Mouse (Mus musculus) liver, embryonic 14.5 days (tissue): ENCODE data around the gene Msantd2. TPM values are rescaled to one million over a fixed set of nuclear protein-coding genes. Genes with fewer than 3 reads are reported as not detected.
A peak's percentile ranks its signal among the peaks of the same experiment; 100 is the strongest.

Experiments used
- ATAC-seq: fragments of 200-750 bp; cut with Nextera tagmentation; 2 replicates; pipeline ENCODE4 v1.8.0; 2017; ENCODE audit warnings: moderate number of reproducible peaks, mild to moderate bottlenecking, moderate library complexity; ENCODE audit not compliant: insufficient read depth
- DNase-seq, 3 experiments: peaks; one replicate each; pipeline ENCODE4 v3.0.0-alpha.2; 2012 to 2013; ENCODE audit warnings: low read depth in 3 of 3, low spot score in 3 of 3
- H3K27ac ChIP-seq: fragments of 300-500 bp; sonication (generic); 2 replicates; pipeline ENCODE4 v1.5.1; 2014; ENCODE audit warnings: moderate library complexity, mild to moderate bottlenecking, control low read depth, inconsistent platforms
- H3K27me3 ChIP-seq: fragments of 300-500 bp; sonication (generic); 2 replicates; pipeline ENCODE4 v1.6.1; 2014; ENCODE audit warnings: mild to moderate bottlenecking, low read length, moderate library complexity; ENCODE audit not compliant: control insufficient read depth, insufficient read depth
- H3K36me3 ChIP-seq: fragments of 300-500 bp; sonication (generic); replicated peaks from 2 replicates; pipeline ENCODE4 v1.6.1; 2014; ENCODE audit warnings: low read depth; ENCODE audit not compliant: control insufficient read depth, insufficient read depth
- H3K4me1 ChIP-seq, 2 experiments: fragments of 200-500 bp in 1 of 2; fragments of 300-500 bp in 1 of 2; sonication (generic) in 1 of 2; replicated peaks; 2 replicates each; pipeline ENCODE4 v1.6.1; 2012 to 2014; ENCODE audit warnings: antibody characterized with exemption in 1 of 2, inconsistent platforms in 1 of 2, low read length in 1 of 2; ENCODE audit not compliant: control insufficient read depth in 2 of 2, insufficient read depth in 2 of 2
- H3K4me2 ChIP-seq: fragments of 300-500 bp; sonication (generic); 2 replicates; pipeline ENCODE4 v1.6.1; 2014; ENCODE audit warnings: low read depth, mild to moderate bottlenecking, control low read depth, moderate library complexity
- H3K4me3 ChIP-seq, 2 experiments: fragments of 200-500 bp in 1 of 2; fragments of 300-500 bp in 1 of 2; sonication (generic) in 1 of 2; 2 replicates each; pipeline ENCODE4 v1.5.1; 2012 to 2014; ENCODE audit warnings: low read depth in 2 of 2, low read length in 2 of 2, mild to moderate bottlenecking in 2 of 2, control low read depth in 1 of 2, inconsistent platforms in 1 of 2, moderate library complexity in 1 of 2; ENCODE audit not compliant: insufficient read depth in 1 of 2
- H3K9ac ChIP-seq: fragments of 300-500 bp; sonication (generic); replicated peaks from 2 replicates; pipeline ENCODE4 v1.6.1; 2014; ENCODE audit warnings: mild to moderate bottlenecking, control low read depth, moderate library complexity
- H3K9me3 ChIP-seq: fragments of 300-500 bp; sonication (generic); 2 replicates; pipeline ENCODE4 v1.6.1; 2016; ENCODE audit warnings: low read length, mixed read lengths; ENCODE audit not compliant: control insufficient read depth
- CTCF ChIP-seq: IDR thresholded peaks from 2 replicates; pipeline ENCODE4 v1.5.1; 2016; ENCODE audit warnings: antibody characterized with exemption, low read depth, control low read depth
- EP300 ChIP-seq: IDR thresholded peaks from 2 replicates; pipeline ENCODE4 v1.6.1; 2016; ENCODE audit warnings: antibody characterized with exemption, low read depth
- WGBS: fragments of 180-500 bp; shearing (Covaris S2); extraction: QIAGEN DNeasy Blood & Tissue Kit; methylation state at CpG from one replicate; pipeline ENCODE4 v1.1.7; 2014; ENCODE audit not compliant: insufficient replicate concordance; 5-methylcytosine and 5-hydroxymethylcytosine counted together
- polyA plus RNA-seq, 2 experiments: library from polyadenylated mRNA; depleted of rRNA in 1 of 2; stranded (reverse) in 1 of 2; unstranded in 1 of 2; fragments of >200 nt; fragmentation: Nextera tagmentation in 1 of 2; extraction: Ambion mirVana in 1 of 2; gene quantifications; 2 replicates each; pipeline versions ENCODE4 v1.2.1 to v1.2.3; 2012 to 2014

The Msantd2 gene
- polyA plus RNA-seq, 2 experiments = 3.8 to 9.3 TPM

GRCm38 (mm10) chr9:37560617-37561016 lies 71.5 kb downstream of the Msantd2 start:
- H3K9ac ChIP-seq = no peak overlapping the region
- no peak overlapping the region for H3K4me3 ChIP-seq
- TF ChIP-seq CTCF (no peak), EP300 (no peak)
- no peak for DNase-seq
- H3K4me1 ChIP-seq = peaks cover 11 to 19% of the 10 kb centered on the region in 2 experiments
- H3K27ac ChIP-seq = no peak overlapping the region
- no peak overlapping the region for H3K4me2 ChIP-seq
- no peaks in the 10 kb centered on the region for H3K36me3 ChIP-seq
- ATAC-seq = no peak
- WGBS = 84% methylated on average over 2 of the region's 2 CpGs
- H3K9me3 ChIP-seq = no peaks in the 10 kb centered on the region
- no peaks in the 10 kb centered on the region for H3K27me3 ChIP-seq

- H3K27ac ChIP-seq = no peak overlapping the region
- WGBS = 9% methylated on average over 1 of the region's 1 CpGs
These were observed 74.7 kb downstream of the Msantd2 start for GRCm38 (mm10) chr9:37563805-37564204.

GRCm38 (mm10) chr9:37567019-37567418 lies 77.9 kb downstream of the Msantd2 start:
- TF ChIP-seq EP300 (peak; percentile 72), CTCF (no peak)
- Histone ChIP-seq H3K4me1 (peaks cover 39 to 62% of the 10 kb centered on the region in 2 experiments), H3K4me3 (no peak overlapping the region), H3K4me2 (no peak overlapping the region), H3K27ac (no peak overlapping the region), H3K9ac (no peak overlapping the region), H3K27me3 (no peaks in the 10 kb centered on the region), H3K36me3 (no peaks in the 10 kb centered on the region), H3K9me3 (no peaks in the 10 kb centered on the region)
- DNase-seq (no peak), ATAC-seq (peak; percentile 31; the same call in 1 of the 2 replicates)
- WGBS = 37% methylated on average over 2 of the region's 2 CpGs

More at GRCm38 (mm10) chr9:37563805-37564204, 74.7 kb downstream of the Msantd2 start:
- H3K27me3 ChIP-seq = no peaks in the 10 kb centered on the region
- H3K4me3 ChIP-seq = no peak overlapping the region
- no peaks in the 10 kb centered on the region for H3K9me3 ChIP-seq
- ATAC-seq (peak; percentile 36; the same call in 1 of the 2 replicates), DNase-seq (no peak)
- H3K36me3 ChIP-seq = no peaks in the 10 kb centered on the region
- no peak overlapping the region for H3K9ac ChIP-seq
- peaks cover 27 to 42% of the 10 kb centered on the region in 2 experiments for H3K4me1 ChIP-seq
- H3K4me2 ChIP-seq = peak overlapping the region; percentile 20; the same call in 1 of the 2 replicates
- TF ChIP-seq EP300 (peak; percentile 69), CTCF (no peak)

- Histone ChIP-seq H3K9me3 (no peaks in the 10 kb centered on the region), H3K36me3 (no peaks in the 10 kb centered on the region), H3K4me1 (peaks cover 42 to 67% of the 10 kb centered on the region in 2 experiments), H3K9ac (no peak overlapping the region), H3K27me3 (no peaks in the 10 kb centered on the region), H3K4me2 (peak overlapping the region; percentile 44), H3K27ac (no peak overlapping the region), H3K4me3 (no peak overlapping the region)
- 17% methylated on average over 5 of the region's 5 CpGs for WGBS
- DNase-seq (no peak), ATAC-seq (peak; percentile 58; the same call in 1 of the 2 replicates)
- TF ChIP-seq EP300 (no peak), CTCF (no peak)
These were observed 78.3 kb downstream of the Msantd2 start for GRCm38 (mm10) chr9:37567454-37567853.

GRCm38 (mm10) chr9:37567892-37568604 lies 78.9 kb downstream of the Msantd2 start:
- H3K4me3 ChIP-seq = peak overlapping the region in 1 of 2 experiments; percentile 10; a peak in 1 of 4 replicates
- no peak overlapping the region for H3K27ac ChIP-seq
- DNase-seq = no peak
- peaks cover 45 to 67% of the 10 kb centered on the region in 2 experiments for H3K4me1 ChIP-seq
- no peaks in the 10 kb centered on the region for H3K36me3 ChIP-seq
- no peak for TF ChIP-seq CTCF
- no peak for TF ChIP-seq EP300
- no peaks in the 10 kb centered on the region for H3K9me3 ChIP-seq
- WGBS = 11% methylated on average over 15 of the region's 15 CpGs
- peak overlapping the region; percentile 44 for H3K4me2 ChIP-seq
- no peaks in the 10 kb centered on the region for H3K27me3 ChIP-seq
- no peak overlapping the region; the same call in 1 of the 2 replicates for H3K9ac ChIP-seq
- ATAC-seq = peak; percentile 34; the same call in 1 of the 2 replicates
